Mouse (Mus musculus): Measurements from ENCODE around the gene Sec16b. TPM values are rescaled to one million over a fixed set of nuclear protein-coding genes. Genes with fewer than 3 reads are reported as not detected.

Gene Sec16b
- polyA plus RNA-seq (2014; fragmentation: Nextera tagmentation; extraction: Ambion mirVana) = 2.1 and 2.4 TPM in 2 replicates

- H3K4me3 ChIP-seq (ENCODE audit: low read depth, low read length) = no peak within 1 kb of the TSS
- no peak within 1 kb of the TSS for H3K4me2 ChIP-seq (ENCODE audit: low read depth)
- no peak within 1 kb of the TSS for H3K9ac ChIP-seq (ENCODE audit: low read length)
- H3K4me1 ChIP-seq (ENCODE audit: control insufficient read depth, insufficient read depth, low read length) = no peaks in the 10 kb centered on the region
- H3K9me3 ChIP-seq (ENCODE audit: control insufficient read depth, low read length) = no peaks in the 10 kb centered on the region
- no peak for ATAC-seq (ENCODE audit: insufficient read depth, low FRiP score, low TSS enrichment)
- peak; percentile 63 for DNase-seq (ENCODE audit: low spot score)
- no peaks in the 10 kb centered on the region for H3K27me3 ChIP-seq (ENCODE audit: control insufficient read depth, insufficient read depth, low read length)
- 20% methylated on average over 5 of the region's 5 CpGs for WGBS
- no peaks in the 10 kb centered on the region for H3K36me3 ChIP-seq (ENCODE audit: control insufficient read depth, insufficient read depth, low read length)
- H3K27ac ChIP-seq (ENCODE audit: low read depth, low read length) = no peak within 1 kb of the TSS
These were observed at the start of gene Sec16b for GRCm38 (mm10) chr1:157506522-157506921. Gene Sec16b (plus strand): TSS chr1:157506728.

- H3K4me3 ChIP-seq (ENCODE audit: low read depth, low read length) = no peak overlapping the region
- H3K9me3 ChIP-seq (ENCODE audit: control insufficient read depth, low read length) = no peaks in the 10 kb centered on the region
- H3K36me3 ChIP-seq (ENCODE audit: control insufficient read depth, insufficient read depth, low read length) = no peaks in the 10 kb centered on the region
- no peak for DNase-seq (ENCODE audit: low spot score)
- no peak overlapping the region for H3K4me2 ChIP-seq (ENCODE audit: low read depth)
- no peaks in the 10 kb centered on the region for H3K27me3 ChIP-seq (ENCODE audit: control insufficient read depth, insufficient read depth, low read length)
- 66% methylated on average over 3 of the region's 3 CpGs for WGBS
- no peak for ATAC-seq (ENCODE audit: insufficient read depth, low FRiP score, low TSS enrichment)
- 0 out of 2 replicates have a peak overlapping the region, but pooled peaks have one; percentile 14 for H3K27ac ChIP-seq (ENCODE audit: low read depth, low read length)
- peaks cover 13% of the 10 kb centered on the region for H3K4me1 ChIP-seq (ENCODE audit: control insufficient read depth, insufficient read depth, low read length)
- no peak overlapping the region for H3K9ac ChIP-seq (ENCODE audit: low read length)
These were observed 48.7 kb upstream of the Sec16b start for GRCm38 (mm10) chr1:157457789-157458188.

GRCm38 (mm10) chr1:157458421-157459208 lies 47.9 kb upstream of the Sec16b start, which contains the start of gene Cryzl2:
Gene Cryzl2 (plus strand): TSS chr1:157458577.
- H3K4me3 ChIP-seq (ENCODE audit: low read depth, low read length) = peak within 1 kb of the TSS; percentile 31
- peak; percentile 86 for DNase-seq (ENCODE audit: low spot score)
- WGBS = 5% methylated on average over 26 of the region's 29 CpGs

GRCm38 (mm10) chr1:157459904-157460303 lies 46.6 kb upstream of the Sec16b start:
- 90% methylated on average over 5 of the region's 5 CpGs for WGBS
- ATAC-seq (ENCODE audit: insufficient read depth, low FRiP score, low TSS enrichment) = no peak
- Histone ChIP-seq H3K36me3 (ENCODE audit: control insufficient read depth, insufficient read depth, low read length) (no peaks in the 10 kb centered on the region), H3K27me3 (ENCODE audit: control insufficient read depth, insufficient read depth, low read length) (no peaks in the 10 kb centered on the region), H3K4me3 (ENCODE audit: low read depth, low read length) (no peak overlapping the region), H3K4me1 (ENCODE audit: control insufficient read depth, insufficient read depth, low read length) (peaks cover 6% of the 10 kb centered on the region), H3K4me2 (ENCODE audit: low read depth) (no peak overlapping the region), H3K9me3 (ENCODE audit: control insufficient read depth, low read length) (no peaks in the 10 kb centered on the region), H3K27ac (ENCODE audit: low read depth, low read length) (no peak overlapping the region), H3K9ac (ENCODE audit: low read length) (no peak overlapping the region)
- no peak for DNase-seq (ENCODE audit: low spot score)

More at GRCm38 (mm10) chr1:157458421-157459208, 47.9 kb upstream of the Sec16b start, which contains the start of gene Cryzl2:
- H3K36me3 ChIP-seq (ENCODE audit: control insufficient read depth, insufficient read depth, low read length) = no peaks in the 10 kb centered on the region
- peak within 1 kb of the TSS; percentile 46 for H3K4me2 ChIP-seq (ENCODE audit: low read depth)
- H3K27ac ChIP-seq (ENCODE audit: low read depth, low read length) = peak within 1 kb of the TSS; percentile 81
- peak within 1 kb of the TSS; percentile 61 for H3K9ac ChIP-seq (ENCODE audit: low read length)
- no peaks in the 10 kb centered on the region for H3K27me3 ChIP-seq (ENCODE audit: control insufficient read depth, insufficient read depth, low read length)
- H3K9me3 ChIP-seq (ENCODE audit: control insufficient read depth, low read length) = no peaks in the 10 kb centered on the region
- peak; percentile 86 for ATAC-seq (ENCODE audit: insufficient read depth, low FRiP score, low TSS enrichment)
- peaks cover 6% of the 10 kb centered on the region for H3K4me1 ChIP-seq (ENCODE audit: control insufficient read depth, insufficient read depth, low read length)

- no peak for ATAC-seq (ENCODE audit: insufficient read depth, low FRiP score, low TSS enrichment)
- no peaks in the 10 kb centered on the region for H3K27me3 ChIP-seq (ENCODE audit: control insufficient read depth, insufficient read depth, low read length)
- H3K9ac ChIP-seq (ENCODE audit: low read length) = no peak overlapping the region
- no peak overlapping the region for H3K4me3 ChIP-seq (ENCODE audit: low read depth, low read length)
- H3K9me3 ChIP-seq (ENCODE audit: control insufficient read depth, low read length) = no peaks in the 10 kb centered on the region
- no peak overlapping the region for H3K4me2 ChIP-seq (ENCODE audit: low read depth)
- no peak overlapping the region for H3K27ac ChIP-seq (ENCODE audit: low read depth, low read length)
- no peaks in the 10 kb centered on the region for H3K36me3 ChIP-seq (ENCODE audit: control insufficient read depth, insufficient read depth, low read length)
- DNase-seq (ENCODE audit: low spot score) = no peak
- WGBS = 94% methylated on average over 5 of the region's 5 CpGs
- H3K4me1 ChIP-seq (ENCODE audit: control insufficient read depth, insufficient read depth, low read length) = peaks cover 6% of the 10 kb centered on the region
These were observed 45.3 kb upstream of the Sec16b start for GRCm38 (mm10) chr1:157461276-157461675.

GRCm38 (mm10) chr1:157462336-157462735 lies 44.2 kb upstream of the Sec16b start:
- ATAC-seq (ENCODE audit: insufficient read depth, low FRiP score, low TSS enrichment) = no peak
- no peaks in the 10 kb centered on the region for H3K36me3 ChIP-seq (ENCODE audit: control insufficient read depth, insufficient read depth, low read length)
- peaks cover 6% of the 10 kb centered on the region for H3K4me1 ChIP-seq (ENCODE audit: control insufficient read depth, insufficient read depth, low read length)
- no peak overlapping the region for H3K4me3 ChIP-seq (ENCODE audit: low read depth, low read length)
- H3K4me2 ChIP-seq (ENCODE audit: low read depth) = no peak overlapping the region
- WGBS = 72% methylated on average over 3 of the region's 3 CpGs
- H3K27me3 ChIP-seq (ENCODE audit: control insufficient read depth, insufficient read depth, low read length) = no peaks in the 10 kb centered on the region
- DNase-seq (ENCODE audit: low spot score) = no peak
- no peak overlapping the region for H3K9ac ChIP-seq (ENCODE audit: low read length)
- H3K9me3 ChIP-seq (ENCODE audit: control insufficient read depth, low read length) = no peaks in the 10 kb centered on the region
- no peak overlapping the region for H3K27ac ChIP-seq (ENCODE audit: low read depth, low read length)

- Histone ChIP-seq H3K4me1 (ENCODE audit: control insufficient read depth, insufficient read depth, low read length) (no peaks in the 10 kb centered on the region), H3K9ac (ENCODE audit: low read length) (no peak overlapping the region), H3K9me3 (ENCODE audit: control insufficient read depth, low read length) (no peaks in the 10 kb centered on the region), H3K4me2 (ENCODE audit: low read depth) (no peak overlapping the region), H3K27me3 (ENCODE audit: control insufficient read depth, insufficient read depth, low read length) (no peaks in the 10 kb centered on the region), H3K4me3 (ENCODE audit: low read depth, low read length) (no peak overlapping the region), H3K27ac (ENCODE audit: low read depth, low read length) (no peak overlapping the region), H3K36me3 (ENCODE audit: control insufficient read depth, insufficient read depth, low read length) (no peaks in the 10 kb centered on the region)
- peak; percentile 25 for DNase-seq (ENCODE audit: low spot score)
- WGBS = 92% methylated on average over 3 of the region's 3 CpGs
- no peak for ATAC-seq (ENCODE audit: insufficient read depth, low FRiP score, low TSS enrichment)
These were observed 41.3 kb upstream of the Sec16b start for GRCm38 (mm10) chr1:157465194-157465593.

GRCm38 (mm10) chr1:157467866-157468265 lies 38.7 kb upstream of the Sec16b start:
- Histone ChIP-seq H3K27ac (ENCODE audit: low read depth, low read length) (no peak overlapping the region), H3K4me1 (ENCODE audit: control insufficient read depth, insufficient read depth, low read length) (no peaks in the 10 kb centered on the region), H3K4me3 (ENCODE audit: low read depth, low read length) (no peak overlapping the region), H3K9me3 (ENCODE audit: control insufficient read depth, low read length) (no peaks in the 10 kb centered on the region), H3K4me2 (ENCODE audit: low read depth) (no peak overlapping the region), H3K27me3 (ENCODE audit: control insufficient read depth, insufficient read depth, low read length) (no peaks in the 10 kb centered on the region), H3K36me3 (ENCODE audit: control insufficient read depth, insufficient read depth, low read length) (no peaks in the 10 kb centered on the region), H3K9ac (ENCODE audit: low read length) (no peak overlapping the region)
- 91% methylated on average over 8 of the region's 8 CpGs for WGBS
- DNase-seq (ENCODE audit: low spot score) (no peak), ATAC-seq (ENCODE audit: insufficient read depth, low FRiP score, low TSS enrichment) (no peak)

All from neural tube, embryonic 11.5 days (tissue).